Mouse (Mus musculus): ENCODE results near the gene E330009J07Rik.

DNA sequence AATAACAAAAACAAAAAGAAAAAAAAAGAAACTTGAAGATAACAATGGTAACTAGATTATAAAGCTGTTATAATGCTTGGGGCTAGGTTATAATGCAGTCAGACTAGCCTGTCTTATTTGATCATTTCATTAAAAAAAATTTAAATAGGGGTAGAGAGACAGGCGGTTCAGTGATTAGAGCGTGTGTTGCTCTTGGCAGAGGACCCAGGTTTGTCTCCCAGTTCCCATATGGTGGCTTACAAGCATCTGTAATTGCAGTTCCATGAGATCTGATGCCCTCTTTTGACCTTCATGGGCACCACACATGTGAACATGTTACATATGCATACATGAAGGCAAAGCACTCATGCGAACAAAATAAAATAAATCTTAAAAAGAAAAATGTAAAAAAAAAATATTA lies 5.3 kb upstream of the E330009J07Rik start:
- TF ChIP-seq POLR2A (IDR thresholded peaks at IDR 0.05; ENCODE audit: control insufficient read depth, extremely low read depth, insufficient read depth, low read length, poor library complexity): no peak
- no peak for TF ChIP-seq CTCF (IDR thresholded peaks at IDR 0.05; ENCODE audit: borderline replicate concordance, control insufficient read depth, extremely low read depth, insufficient read depth, low read length, poor library complexity)
